Mouse (Mus musculus) left cerebral cortex, adult 11 months (tissue): ENCODE measurements at regions not wholly inside any gene's neighbourhood (a gene's known extent, or its start where the extent isn't known, plus 50 kb on each side); places are given as distances from the start of the nearest gene placed in this dataset.

Experiments
- DNase-seq: peaks from one replicate; pipeline ENCODE4 v3.0.0; 2022; ENCODE audit warnings: low spot score

DNA sequence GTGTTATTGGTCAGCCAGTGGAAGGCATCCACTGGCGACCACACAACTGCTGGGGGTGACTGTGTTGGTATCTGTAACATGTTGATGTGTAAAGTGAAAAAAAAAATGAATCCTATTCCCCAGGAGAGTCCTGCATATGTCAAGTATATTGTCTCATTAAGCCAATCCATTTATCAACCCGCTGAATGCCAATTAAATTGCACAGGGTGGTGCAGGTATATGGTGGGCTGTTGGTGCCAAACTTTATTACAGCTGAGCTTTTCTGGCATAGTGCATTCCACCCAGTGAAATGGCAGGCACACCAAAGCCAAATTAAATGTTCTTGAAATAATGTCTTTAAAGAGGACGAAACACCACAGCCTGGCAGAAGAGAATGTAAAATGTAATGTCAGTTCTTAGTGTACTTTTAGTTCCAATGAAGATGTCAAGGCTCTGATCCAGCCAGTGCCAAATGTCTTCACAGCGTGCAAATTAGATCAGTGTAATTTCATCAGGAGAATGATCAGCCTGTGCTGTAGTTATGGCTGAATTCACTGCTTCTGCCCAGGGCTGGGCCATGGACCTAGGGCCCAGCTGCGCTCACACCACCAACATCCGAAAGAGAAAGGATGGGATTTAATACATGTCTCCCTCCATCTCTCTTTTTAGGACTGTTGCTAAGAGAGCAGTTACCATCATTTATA is 66.6 kb upstream of the Itga4 start:
- DNase-seq = no peak

DNA sequence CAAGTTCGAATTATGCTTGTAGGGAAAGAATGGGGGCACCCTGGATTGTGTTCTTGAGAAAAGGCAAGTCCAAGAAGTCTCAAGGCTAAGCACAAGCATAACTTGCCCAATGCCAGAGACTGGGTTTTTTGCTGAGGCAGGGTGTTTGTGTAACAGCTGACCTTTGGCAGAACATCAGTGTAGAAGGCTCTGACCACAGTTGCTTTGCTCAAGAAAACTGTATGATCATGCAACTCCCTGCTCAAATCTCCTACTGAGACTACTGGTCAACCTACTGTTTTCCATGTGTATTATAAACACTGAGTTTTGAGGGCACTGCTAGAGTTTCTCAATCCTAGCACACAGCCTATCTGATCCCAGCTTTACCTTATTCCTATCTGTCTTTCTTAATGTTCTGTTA is 61.4 kb upstream of the Itga4 start:
- no peak for DNase-seq

DNA sequence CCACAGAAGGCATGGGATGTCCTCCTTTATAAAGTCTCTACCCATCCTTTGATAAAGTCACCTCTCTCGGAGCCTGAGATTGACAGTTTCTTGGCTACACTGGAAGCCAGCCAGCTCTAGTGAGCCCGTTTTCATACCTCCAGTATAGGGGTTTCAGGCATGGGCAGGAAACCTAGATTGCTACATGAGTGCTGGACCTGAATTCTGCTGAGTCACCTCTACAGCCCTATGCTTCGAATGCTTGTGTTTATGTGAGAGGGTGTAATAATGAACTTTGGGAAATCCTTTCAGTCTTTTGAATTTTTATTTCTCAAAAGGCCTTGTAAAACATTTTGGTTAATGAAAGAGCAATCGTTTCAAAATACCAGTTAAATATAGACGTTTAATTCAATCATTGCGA is 53.5 kb upstream of the Itga4 start:
- DNase-seq = no peak
